Mouse (Mus musculus): ENCODE measurements at regions not wholly inside any gene's neighbourhood (a gene's known extent, or its start where the extent isn't known, plus 50 kb on each side); places are given as distances from the start of the nearest gene placed in this dataset.

GRCm38 (mm10) chr12:42914374-42914773, 1295.8 kb downstream of the Dnajb9 start:
- TF ChIP-seq POLR2A (IDR thresholded peaks at IDR 0.05; ENCODE audit: borderline replicate concordance, extremely low read depth, insufficient read depth, insufficient read length, poor library complexity, severe bottlenecking) = no peak
- TF ChIP-seq CTCF (IDR thresholded peaks at IDR 0.05; ENCODE audit: borderline replicate concordance, extremely low read depth, insufficient read depth, insufficient read length) = no peak
